Mouse (Mus musculus): ENCODE measurements at regions not wholly inside any gene's neighbourhood (a gene's known extent, or its start where the extent isn't known, plus 50 kb on each side); places are given as distances from the start of the nearest gene placed in this dataset.
A peak's percentile ranks its signal among the peaks of the same experiment; 100 is the strongest.

DNA sequence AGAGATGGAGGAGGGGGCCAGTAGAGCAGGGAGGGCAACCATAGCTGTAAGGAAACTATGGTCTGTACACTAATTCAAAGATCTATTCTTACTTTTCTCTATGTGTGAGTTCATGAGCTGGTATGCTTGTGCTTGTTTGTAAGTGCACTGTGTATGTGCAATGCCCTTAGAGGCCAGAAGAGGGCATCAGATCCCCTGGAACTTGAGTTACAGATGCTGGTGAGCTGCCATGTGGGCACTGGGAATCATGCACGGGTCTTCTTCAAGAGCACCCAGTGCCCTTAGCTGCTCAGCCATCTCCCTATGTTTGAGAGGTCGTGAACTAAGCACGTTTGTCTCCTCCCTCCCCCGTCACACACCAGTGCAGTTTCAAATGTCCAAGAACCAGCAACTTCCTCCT lies 68.9 kb downstream of the Tbx3 start:
- DNase-seq (ENCODE audit: low spot score), result no peak

DNA sequence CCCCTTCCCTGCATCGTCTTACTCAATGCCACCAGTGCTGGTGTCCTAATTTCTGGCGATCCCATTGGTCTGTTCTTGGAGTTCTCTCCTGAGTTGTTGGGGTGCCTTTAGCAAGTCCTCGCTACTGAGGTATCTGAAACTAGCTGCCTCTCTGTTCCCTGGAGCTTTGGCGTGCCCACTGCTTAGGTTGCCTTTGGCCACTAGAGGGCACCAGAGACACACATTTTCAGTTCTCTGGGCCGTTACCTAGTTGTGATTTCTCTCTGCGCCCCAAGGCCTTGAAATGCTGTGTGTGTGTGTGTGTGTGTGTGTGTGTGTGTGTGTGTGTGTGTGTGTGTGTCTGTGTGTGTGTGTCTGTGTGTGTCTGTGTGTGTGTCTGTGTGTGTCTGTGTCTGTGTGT lies 70.6 kb downstream of the Tbx3 start:
- DNase-seq (ENCODE audit: low spot score), result peak; percentile 25

DNA sequence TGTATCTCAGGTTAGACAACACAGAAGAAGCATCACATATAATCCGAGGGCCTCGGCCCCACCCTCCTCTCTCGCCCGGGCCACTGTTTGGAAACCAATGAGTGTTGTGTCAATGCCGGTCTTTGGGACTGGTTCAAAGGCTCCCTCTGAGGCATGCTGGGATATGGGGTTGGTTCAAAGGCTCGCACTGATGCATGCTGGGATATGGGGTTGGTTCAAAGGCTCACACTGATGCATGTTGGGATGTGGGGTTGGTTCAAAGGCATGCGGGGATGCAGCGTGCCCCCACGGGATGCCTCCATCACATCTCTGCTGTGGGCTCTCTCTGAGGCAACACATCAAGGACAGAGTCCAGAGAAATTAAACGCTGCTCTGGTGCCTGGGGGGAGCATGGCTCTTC lies 73.3 kb downstream of the Tbx3 start:
- no peak for DNase-seq (ENCODE audit: low spot score)

DNA sequence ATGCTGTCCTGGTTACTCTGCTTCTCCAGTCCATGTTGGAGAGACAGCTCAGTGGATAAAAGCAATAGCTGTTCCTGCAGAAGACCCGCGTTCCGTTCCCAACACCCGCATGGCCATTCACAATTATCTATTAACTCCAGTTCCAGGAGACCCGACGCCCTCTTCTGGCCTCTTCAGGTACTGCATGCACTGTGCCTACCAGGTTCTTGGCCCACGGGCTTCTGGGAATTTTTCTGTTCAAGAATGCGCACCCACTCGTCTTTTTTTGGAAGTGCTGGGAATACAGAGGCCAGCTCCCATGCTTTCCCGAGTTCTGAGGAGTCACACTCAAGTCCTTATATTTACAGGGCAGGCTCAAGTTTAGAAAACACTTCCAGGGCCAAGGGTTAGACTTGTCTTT lies 76.6 kb downstream of the Tbx3 start:
- DNase-seq (ENCODE audit: low spot score), result no peak

DNA sequence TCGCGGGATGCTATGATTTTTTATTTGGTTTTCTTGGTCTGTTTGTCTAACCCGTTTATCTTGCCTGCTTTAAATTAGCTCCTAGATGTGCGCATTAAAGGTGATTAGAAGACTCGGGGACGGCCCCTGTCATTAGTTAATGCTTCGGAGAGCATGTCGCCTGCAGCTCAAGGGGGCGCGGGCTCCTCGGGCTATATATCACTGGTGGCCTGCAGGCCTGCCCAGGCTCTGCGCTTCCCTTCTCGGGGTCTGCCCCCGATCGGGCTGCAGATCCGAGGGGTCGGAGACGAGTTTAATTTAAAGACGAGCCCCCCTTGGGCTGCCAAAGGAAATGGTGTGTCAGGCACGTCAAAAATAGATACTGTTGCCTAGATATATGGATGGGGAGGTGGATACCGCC lies 78.2 kb downstream of the Tbx3 start:
- DNase-seq (ENCODE audit: low spot score), result no peak

DNA sequence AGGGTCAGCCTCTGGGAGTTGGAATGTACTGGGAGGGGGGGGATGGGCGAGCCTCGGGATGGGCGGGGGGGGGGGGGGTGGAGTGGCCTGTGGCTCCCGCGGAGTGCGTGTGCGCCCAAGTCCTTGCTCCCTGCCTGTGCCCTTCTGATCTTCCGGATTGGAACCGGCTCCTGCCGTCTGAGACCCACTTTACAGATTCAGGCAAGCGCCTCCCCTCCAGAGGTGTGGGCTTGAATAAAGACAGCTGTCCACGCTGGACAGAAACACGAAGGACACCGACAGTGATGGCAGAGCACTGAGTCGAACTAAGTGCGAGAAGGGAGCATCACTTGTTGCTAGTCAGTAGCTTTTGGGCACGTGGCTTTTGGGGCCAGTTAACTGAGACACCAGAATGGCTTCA lies 78.7 kb downstream of the Tbx3 start:
- DNase-seq (ENCODE audit: low spot score), result no peak

DNA sequence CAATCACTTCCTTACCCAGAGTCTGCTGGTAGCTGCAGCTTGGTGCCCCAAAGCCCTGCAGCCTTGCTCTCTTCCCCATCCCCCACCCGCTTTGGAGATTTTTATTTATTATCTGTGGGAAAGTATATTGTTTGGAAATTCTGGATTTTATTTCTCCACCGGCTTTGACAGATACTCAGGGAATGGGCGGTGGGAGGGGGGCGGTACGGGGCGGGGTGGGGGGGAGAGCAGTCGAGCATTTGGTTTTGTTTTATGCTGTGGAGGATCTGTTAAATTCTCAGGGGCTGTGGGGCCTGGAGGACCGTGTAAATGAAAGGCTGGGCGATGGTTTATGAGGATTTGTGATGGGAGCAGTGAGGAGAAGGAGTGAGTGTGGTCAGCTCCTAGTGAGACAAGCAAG lies 76.7 kb upstream of the Tbx5 start:
- DNase-seq (ENCODE audit: low spot score), result no peak

DNA sequence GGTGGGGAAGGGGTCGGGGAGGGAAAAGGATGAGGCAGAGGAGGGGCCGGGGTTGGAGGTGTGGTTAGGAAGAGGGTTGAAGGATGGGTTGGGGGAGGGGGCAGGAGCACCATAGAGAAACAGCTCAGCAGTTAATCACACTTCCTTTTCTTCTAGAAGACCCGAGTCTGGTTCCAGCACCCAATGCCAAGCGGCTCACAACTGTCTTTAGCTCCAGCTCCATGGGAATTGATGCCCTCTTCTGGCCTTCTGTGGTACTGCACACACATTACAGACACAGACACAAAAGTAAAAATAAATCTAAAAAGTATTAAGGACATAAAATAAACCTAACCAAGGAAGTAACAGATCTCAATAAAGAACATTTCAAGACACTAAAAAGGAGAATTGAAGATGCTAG lies 73.6 kb upstream of the Tbx5 start:
- no peak for DNase-seq (ENCODE audit: low spot score)

DNA sequence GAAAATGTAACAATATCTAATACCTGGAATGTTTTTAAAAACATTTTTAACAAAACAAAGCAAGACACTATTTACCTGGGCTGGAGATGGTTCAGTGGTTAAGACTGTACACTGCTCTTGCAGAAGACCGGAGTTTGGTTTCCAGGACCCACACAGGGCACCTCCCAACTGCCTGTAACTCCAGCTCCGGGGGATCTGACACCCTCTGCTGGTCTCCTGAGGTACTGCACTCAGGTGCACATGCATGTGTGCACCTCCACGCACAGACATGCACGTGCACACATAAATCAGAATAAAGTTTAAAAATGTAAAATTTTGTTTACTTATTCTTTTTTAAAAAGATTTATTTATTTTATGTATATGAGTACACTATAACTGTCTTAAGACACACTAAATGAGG lies 70.4 kb upstream of the Tbx5 start:
- DNase-seq (ENCODE audit: low spot score), result no peak

DNA sequence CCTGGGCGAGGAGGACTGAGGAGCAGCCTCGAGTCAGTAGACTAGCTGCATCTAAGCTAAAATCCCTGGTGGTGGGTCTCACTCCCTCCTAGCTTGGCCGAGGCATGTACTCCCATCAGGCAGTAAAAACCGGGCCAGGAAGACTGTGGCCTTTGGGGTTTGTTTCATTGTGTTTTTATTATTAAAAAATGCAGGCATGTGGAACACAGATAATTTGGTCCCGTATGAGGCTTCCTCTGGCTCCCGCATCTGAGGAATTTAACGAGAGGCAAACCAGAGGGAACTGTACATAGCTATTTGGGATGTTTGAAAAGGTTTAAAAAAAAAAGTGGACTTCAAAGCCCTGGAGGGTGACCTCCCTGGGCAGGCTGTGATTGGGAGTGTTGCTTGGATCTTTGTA lies 69.1 kb upstream of the Tbx5 start:
- no peak for DNase-seq (ENCODE audit: low spot score)

DNA sequence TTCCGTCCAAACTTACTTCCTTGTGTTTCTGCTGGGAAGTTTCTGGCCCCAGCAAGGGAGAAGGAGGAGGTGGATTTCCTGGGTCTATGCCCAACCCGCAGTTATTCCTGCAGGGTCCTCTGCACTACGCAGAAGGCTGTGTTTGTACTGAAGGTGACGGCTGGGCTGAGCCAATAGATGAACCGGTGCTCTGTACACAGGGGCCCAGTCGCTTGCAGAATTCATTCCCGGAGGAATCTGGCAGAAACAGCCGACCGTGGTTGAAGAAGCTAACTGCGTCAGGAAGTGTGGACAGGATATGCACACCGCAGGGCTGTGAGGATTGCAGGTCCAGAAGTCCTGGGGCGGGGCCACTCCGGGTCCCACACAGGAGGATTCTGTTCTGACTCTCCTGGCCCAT lies 66.1 kb upstream of the Tbx5 start:
- DNase-seq (ENCODE audit: low spot score), result no peak

DNA sequence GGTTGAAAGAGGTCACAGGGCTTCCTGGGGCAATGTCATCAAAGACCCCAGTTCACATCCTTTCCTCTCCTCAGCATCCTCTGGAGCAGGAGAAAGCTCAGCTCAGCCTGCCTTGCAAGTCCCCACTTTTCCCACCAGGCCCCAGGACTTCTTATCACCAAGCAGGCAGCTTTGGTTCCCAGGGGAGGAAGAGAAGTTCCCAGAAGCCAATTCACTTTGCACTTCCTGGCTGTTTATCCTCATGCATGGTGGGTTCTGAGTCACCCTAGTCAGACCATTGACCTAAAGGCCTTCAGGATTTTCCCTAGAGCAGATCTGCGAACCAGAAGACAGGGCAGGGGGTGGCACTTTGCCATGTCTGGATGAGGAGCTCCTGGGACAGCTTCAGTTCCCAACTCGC lies 61.5 kb upstream of the Tbx5 start:
- DNase-seq (ENCODE audit: low spot score), result no peak

DNA sequence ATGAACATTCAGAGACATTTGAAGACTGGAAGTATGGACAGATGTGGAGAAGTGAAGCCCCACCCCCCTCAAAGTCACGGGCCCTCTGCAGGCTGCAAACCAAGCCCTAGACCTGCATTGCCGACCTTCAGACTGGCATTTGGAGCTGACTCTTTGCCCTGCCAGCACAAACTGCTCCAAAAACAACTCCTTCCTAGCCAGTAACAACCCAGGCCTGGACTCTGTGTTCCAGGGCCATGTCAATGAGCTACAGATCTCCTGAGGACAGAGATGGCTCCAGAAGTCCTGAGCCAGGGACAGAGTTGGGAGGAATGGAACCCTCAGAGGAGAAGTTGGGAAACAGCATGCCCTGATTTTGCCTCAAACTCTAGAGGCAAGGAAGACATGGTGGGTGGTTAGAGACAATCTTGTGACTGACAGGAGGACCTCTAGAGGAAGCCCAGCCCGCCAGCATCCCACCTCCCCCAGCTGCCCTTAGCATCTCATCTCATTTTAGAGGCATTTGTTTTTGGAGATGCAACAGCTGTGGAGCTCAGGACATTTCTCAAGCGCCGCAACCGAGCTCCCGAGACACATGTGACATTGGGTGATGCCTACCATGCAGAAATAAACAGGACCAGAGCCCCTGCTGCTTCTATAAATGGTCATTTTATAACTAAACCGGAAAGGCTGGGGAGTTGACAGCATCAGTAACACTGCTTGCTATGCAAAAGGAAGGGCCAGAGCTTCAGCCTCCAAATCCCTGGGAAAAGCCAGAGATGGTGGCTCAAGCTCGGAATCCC lies 56.2 kb upstream of the Tbx5 start:
- DNase-seq (ENCODE audit: low spot score), result no peak

DNA sequence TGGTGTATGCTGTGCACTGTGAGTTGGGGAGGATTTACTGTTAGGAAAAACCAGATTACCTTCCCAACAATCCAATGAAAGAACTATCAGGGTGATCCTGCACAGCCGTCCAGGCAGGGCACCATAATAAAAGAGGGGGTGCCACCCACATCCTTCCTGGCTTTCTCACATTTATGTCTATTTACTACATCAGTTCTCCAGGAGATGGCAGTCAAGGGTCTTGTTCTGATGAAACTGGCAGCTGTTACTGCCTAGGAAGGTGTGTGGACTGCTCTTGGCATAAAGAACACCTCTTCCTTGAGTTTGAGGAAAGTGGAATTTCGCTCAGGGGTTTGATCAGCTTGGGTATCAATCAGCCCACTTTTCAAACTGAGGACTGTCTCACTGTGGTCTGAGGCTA lies 54.6 kb upstream of the Tbx5 start:
- peak; percentile 14 for DNase-seq (ENCODE audit: low spot score)

DNA sequence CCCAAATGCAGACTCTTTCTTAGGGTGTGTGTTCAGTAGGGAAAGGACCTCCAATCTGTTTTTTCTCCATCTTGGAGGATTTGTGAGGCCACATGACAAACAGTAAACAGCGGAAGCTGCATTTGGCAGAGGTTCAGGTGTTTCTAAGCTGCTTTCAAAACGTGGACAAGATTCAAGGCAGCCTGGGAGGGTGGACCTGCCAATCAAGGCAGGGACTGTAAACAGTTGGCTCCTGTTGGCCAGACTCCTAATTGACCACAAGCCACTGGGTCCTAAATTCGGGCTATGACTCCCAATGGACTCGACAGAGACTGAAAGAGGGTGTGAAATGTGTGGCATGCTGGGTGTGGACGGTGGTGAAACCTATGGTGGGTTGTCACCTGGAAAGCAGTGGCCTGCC lies 51.1 kb upstream of the Tbx5 start:
- DNase-seq (ENCODE audit: low spot score), result no peak

Data from gastrocnemius, adult 18-20 months (tissue).